Mouse (Mus musculus) induced T-regulatory cell, adult 2 months (primary cell): ENCODE measurements around the gene Cpt2.

Experiments
- DNase-seq: peaks from one replicate; pipeline ENCODE4 v3.0.0-alpha.2; 2012; ENCODE audit warnings: low read depth

Cpt2 gene

DNA sequence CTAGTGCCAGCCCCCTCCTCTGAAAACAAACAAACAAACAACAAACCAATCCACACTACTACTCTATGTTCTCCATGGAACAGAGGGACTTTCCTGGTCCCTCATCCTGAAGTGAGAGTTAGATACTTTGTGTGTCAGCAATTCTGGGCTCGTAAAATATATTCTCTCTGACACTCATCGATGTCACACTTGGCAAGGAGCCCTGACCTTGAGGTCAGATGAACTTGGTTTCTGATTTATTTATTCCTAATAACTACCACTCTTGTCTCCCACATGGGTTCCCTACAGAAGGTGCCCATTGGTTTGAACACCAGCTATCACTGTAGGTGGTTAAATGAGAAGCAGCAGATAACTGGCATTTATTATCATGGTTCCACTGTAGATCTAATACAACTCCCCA lies 3.1 kb downstream of the Cpt2 start:
- no peak for DNase-seq

DNA sequence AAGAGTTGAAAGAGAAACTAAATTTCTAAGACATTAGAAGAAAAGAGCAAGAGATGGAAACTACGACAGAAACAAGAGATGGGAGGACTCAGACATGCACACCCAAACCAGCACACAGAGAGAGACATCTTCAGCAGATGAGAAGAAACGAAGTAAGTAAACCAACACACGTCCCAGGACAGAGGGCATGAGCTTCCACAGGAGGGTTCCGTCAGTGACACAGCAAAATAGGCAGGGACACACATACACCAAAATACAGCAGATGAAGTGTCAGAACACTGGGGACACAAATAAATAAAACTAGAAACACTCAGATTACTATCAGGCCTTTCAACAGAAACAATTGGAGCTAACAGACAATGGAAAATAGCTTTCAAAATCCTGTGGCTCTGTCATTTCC lies 13.4 kb downstream of the Cpt2 start:
- DNase-seq = no peak

DNA sequence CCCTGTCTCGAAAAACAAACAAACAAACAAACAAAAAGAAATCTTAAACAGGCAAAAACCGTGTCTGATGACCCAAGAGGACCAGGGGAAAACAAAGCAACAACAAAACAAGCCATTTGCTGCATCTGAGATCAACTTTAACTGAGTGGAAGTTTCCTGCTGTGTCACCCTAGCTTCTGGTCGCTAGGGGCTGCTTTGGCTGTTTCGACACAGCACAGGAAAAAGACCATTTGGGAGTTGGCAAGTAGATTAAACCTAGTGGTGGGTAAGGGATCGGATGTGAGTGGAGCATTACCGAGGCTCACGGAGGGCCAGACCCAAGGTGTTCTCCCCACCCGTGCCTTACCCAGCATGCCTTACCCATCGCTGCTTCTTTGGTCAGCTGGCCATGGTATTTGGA lies 16.8 kb downstream of the Cpt2 start:
- no peak for DNase-seq

DNA sequence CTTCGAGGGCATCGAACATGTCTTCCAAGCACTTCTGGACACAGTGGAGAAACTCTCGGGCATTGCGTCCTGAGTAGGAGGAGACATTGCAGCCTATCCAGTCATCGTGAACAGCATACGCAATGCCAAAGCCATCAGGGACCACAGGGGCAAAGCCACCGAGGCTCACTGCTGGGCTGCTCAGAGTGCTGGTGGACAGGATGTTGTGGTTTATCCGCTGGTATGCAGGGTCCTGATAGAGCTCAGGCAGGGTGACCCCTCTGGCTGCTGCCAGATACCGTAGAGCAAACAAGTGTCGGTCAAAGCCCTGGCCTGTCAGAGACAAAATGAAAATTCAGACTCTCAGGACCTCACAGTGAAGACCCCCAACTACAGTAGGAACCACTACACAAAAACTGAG lies 19.2 kb downstream of the Cpt2 start:
- no peak for DNase-seq

DNA sequence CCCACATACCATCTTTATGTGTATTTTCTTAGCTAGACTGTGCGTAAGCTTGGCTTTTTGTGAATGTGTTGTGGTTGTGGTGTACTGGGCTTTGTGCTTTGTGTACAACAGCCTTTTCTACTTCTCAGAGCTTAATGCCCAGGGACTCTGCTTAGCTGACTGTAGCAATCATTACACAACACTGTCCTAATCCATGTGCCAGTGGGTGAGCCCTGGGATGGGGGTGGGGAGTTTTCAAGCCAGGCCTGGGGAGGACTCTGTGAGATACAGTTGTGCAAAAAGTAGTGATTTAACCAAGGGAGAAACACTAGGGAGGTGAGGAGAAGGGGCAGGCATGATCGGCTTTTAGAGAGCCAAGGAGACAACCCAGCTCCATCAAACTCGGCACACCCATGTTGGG lies 23.2 kb downstream of the Cpt2 start:
- no peak for DNase-seq

DNA sequence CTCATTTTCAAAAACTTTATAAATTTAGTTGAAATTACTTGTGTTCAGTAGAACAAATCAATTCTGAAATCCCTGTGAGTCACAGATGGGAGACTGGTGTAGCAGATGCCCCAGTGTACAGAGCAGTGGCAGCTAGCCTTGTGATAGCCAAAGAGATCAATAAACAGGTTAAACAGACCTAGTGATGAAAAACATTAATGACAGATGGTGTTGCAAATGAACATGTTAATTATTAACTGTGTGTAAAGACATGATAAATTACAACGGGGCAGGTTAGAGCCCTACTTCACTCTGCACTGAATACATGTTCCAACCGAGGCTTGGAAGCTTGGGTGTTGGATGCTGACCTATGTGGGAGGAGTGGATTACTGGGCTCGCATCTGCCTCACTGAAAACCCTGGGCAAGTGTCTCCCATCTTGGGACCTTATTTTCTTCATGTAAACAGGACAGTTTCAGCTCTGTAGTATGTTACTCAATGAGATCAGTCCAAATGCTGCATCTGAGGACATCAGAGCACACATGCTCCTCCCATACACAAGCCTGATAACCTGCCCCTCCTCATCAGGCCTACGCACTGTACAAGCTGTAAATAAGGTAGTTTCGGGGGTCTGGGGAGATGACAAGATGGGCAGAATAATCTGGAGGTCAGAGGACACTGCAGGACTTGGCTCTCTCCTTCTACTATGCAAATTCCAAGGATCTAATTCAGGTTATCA lies 24.0 kb downstream of the Cpt2 start:
- no peak for DNase-seq

DNA sequence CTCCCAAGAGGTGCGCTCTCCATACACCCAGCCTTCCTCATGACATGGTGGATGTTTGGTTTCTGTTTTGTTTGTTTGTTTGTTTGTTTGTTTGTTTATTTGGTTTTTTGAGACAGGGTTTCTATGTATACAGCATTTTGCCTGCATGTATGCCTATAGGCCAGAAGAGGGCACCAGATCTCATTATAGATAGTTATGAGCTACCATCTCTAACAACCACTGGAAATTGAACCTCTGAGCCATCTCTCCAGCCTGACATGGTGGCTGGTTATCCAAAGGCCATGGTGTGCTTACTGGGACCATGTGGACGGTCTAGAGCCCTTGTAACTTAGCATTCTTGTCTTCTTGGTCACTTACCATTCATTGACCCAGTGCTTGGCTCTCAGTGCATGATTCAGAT lies 30.7 kb downstream of the Cpt2 start:
- peak; percentile 63 for DNase-seq

DNA sequence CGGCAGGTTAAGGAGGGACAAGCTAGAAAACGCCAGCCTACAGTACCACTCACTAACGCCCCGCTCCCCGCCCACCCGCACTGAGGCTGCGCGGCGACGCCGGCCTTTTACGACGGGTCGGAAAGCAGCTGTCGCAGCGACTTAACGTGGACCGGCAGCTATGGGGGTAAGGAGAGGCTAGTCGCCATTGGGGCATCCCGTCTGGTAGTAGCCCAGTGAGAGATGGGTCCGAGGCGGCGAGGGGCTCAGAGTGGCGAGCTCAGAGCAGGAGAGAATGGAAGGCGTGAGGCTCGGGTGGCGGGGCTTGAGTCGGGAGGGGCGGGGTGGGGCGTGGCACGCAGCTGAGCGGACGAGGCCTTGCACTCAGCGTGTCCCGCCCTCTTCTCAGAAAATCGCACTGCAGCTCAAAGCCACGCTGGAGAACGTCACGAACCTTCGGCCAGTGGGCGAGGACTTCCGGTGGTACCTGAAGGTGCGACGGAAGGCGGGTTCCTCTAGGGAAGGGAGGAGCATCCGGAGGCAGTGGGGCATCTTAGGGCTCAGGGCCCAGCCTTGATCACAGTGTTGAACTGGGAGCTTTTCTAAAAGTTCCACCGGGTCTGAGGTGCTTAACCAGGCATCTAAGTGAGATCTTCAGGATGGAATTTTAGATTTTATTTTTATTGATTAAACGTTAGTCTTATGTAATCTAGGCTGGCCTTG lies 33.5 kb downstream of the Cpt2 start, which contains the start of gene 0610037L13Rik:
TSS of gene 0610037L13Rik (plus strand) at position 83 of the 702 bp plus-strand sequence.
- peak; percentile 97 for DNase-seq

DNA sequence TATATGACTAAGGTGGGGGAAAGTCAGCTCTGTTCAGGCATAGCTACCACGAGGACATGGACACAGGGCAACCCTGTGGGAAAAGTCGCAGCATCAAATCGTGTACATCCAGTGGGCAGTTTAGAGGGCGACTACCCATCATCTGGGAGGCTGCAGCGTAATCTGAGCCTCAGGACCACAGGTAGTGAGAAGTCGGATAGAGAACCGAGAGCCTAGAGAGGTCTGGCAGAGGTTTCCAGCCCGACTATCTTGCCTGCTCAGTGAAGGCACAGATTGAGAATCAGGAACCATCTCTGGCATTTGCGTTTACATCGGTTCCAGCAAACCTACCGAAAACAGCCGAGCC lies 34.1 kb downstream of the Cpt2 start:
- no peak for DNase-seq

DNA sequence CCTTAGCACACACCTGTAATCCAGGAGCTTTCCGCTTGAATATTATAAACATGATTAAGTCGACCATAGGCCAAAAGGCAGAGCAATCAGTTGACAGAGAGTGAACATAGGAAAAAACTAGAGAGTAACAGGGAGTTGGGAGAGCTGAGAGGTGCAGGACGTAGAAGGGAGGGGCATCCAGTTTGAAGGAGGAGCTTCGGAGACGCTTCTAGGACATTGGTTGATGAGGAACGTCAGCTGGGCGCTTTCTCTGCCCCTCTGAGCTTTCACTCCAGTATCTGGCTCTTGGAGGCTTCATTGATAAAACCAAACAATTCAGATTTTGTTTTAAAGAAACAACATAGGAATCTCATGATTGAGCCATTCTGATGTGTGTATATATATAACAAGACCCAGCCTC lies 37.0 kb downstream of the Cpt2 start:
- no peak for DNase-seq

DNA sequence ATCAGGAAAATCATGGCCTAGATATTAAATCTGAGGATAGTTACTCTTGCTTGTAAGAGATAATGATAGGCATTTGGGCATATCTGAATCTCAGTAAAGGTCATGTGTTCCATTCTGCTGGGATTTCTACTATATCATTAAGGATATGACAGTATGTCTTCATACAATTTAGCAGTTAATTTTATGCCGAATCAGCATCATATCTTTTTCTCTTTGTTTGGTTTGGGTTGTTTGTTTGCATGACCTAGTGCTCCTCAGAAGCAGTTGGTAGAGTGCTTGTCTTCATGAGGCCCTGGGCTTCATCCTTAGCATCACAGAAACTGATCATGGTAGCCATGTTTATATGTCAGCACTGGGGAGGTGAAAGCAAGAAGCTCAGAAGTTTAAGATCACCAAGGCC lies 41.8 kb downstream of the Cpt2 start:
- no peak for DNase-seq

DNA sequence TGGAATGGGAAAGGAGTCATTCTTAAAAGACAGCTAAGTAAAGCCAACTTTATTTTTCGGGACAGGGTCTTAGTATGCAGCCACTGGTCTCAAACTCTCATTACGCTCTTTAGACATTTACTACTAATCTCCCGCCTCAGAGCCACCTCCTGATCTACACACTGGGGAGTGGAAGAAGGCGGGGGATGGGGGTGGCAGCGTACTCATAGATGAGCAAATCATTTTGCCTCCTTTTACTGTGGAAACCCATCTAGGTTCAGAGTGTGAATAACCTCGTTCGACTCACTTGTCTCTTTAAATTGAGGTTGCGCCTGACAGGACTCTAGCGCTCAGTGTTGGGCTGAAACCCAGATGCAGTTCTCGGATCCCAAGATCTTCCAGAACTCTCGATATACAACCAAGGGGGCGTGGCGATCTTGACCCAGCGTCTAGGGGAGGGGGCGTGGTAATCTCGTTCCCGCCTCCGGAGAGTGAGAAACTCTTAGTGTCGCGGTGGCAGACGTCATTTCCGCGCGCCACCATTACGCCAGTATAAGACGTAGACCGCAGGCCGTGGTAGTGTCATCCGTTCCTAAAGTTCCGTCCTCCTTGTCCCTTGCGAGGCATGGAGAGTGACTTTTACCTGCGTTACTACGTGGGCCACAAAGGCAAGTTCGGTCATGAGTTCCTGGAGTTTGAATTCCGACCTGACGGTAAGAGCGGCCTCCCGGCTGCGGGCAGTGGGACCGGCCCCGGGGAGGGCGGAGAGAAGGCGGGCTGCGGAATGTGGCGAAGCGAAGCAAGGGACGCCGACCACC lies 44.0 kb downstream of the Cpt2 start, which contains the start of gene Magoh:
TSS of gene Magoh (plus strand) at position 502 of the 797 bp plus-strand sequence.
- DNase-seq = peak; percentile 99

DNA sequence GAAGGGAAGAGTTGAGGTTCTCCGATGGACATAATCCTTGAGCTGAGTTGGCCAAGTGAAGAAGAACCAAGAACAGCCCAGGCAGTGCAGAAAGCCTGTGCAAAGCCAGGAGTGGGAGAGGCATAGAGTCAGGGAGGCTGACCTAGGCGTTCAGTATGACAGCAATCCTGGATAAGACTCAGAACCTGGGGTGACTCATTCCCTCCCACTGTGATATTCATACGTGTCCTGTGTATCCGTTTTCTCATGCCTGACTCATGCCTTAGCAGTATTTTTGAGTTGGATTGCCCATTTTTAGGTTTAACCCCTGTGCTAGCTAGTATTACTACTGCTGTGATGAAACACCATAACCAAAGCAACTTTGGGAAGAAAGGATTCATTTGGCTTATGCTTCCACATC lies 58.5 kb downstream of the Cpt2 start:
- no peak for DNase-seq

DNA sequence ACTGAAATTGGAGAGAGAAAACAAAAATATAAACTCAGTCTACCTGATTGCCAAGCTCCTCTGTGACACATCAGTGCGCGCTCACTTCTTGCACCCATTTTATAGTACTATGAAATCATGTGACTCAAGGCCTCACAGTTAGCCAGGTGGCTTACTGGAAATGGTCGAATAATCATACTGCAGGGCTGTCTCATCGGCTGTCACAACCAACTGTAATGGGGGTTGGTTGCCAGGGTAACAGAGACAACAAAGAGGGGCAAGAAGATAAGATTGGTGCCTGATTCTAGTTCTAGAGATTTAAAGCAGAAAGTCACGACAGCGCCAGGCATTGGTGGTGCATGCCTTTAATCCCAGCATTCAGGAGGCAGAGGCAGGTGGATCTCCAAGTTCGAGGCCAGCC lies 64.4 kb downstream of the Cpt2 start:
- DNase-seq = no peak

DNA sequence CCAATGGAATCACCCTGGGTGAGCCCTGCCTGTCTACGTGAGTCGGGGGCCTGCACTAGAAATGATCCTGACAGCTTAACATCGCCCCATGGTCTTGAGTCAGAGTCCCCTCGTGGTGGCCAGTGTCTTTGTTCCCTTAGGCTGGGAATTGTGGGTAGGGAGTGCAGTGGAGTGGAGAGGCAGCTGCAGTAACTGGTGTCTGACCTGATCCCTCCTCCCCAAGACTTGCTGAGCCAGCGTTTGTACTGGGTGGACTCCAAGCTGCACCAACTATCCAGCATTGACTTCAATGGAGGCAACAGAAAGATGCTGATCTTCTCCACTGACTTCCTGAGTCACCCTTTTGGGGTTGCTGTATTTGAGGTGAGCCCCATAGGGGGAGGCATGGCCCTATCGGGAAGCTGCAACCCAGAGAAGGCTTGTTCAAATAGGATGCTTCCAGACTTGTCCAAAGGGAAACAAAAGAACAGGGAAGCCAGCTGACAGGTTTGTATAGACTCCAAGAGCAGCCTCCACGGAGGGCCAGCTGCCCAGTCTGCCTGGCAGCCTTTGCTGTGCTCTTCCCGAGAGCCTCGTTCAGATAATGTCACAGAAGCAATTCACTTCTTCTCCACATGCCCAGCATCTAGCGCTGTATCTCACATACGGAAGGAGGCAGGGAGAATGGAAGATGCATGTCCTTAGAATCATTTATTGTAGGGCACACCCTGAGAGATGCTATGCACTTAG lies 66.3 kb downstream of the Cpt2 start:
- DNase-seq = no peak
